Mouse (Mus musculus) heart, adult 18-20 months (tissue): ENCODE measurements around the gene 1700020D05Rik. TPM values are rescaled to one million over a fixed set of nuclear protein-coding genes. Genes with fewer than 3 reads are reported as not detected.
"Not testable (repeated sequence)": the region's sequence is repeated elsewhere in the genome, so short reads cannot be mapped to it uniquely, and the experiment has no call there.

Experiments used
- DNase-seq, 2 experiments: peaks; one replicate each; pipeline ENCODE4 v3.0.0; 2021 to 2022; ENCODE audit warnings: mixed read lengths in 1 of 2
- total RNA-seq, 2 experiments: library from RNA; stranded (reverse); gene quantifications; 2 replicates each; pipeline ENCODE4 v1.2.3; 2021

Gene 1700020D05Rik
- total RNA-seq, 2 experiments from 2014 or later, result 0.35 to 0.57 TPM

GRCm38 (mm10) chr19:5494314-5494713, 9.3 kb downstream of the 1700020D05Rik start:
- no peak for DNase-seq

DNA sequence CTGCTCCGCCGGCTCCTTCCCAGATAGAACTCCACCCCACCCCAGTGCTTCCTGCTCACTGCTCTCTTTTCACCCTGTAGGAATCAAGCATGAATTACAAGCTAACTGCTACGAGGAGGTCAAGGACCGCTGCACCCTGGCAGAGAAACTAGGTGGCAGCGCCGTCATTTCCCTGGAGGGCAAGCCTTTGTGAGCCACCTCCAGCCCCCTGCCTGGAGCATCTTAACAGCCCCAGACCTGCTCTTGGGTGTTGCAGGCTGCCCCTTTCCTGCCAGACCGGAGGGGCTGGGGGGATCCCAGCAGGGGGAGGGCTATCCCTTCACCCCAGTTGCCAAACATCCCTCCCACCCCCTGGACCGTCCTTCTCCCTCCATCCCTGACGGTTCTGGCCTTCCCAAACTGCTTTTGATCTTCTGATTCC, 10.3 kb downstream of the 1700020D05Rik start:
- not testable (repeated sequence) for DNase-seq

DNA sequence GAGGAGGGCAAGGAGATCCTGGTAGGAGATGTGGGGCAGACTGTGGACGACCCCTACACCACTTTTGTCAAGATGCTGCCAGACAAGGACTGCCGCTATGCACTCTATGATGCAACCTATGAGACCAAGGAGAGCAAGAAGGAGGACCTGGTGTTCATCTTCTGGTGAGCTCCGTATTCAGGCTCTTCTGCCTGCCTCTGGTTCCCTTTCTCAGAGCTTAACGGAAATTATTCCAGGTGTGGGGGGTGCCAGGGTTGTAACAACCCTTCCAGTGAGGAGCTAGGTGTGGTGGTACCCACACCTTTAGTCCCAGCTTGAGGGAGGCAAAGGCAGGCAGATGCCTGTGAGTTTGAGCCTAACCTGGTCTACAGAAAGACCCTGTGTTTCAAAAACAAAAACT, 10.9 kb downstream of the 1700020D05Rik start:
- DNase-seq, result no peak

DNA sequence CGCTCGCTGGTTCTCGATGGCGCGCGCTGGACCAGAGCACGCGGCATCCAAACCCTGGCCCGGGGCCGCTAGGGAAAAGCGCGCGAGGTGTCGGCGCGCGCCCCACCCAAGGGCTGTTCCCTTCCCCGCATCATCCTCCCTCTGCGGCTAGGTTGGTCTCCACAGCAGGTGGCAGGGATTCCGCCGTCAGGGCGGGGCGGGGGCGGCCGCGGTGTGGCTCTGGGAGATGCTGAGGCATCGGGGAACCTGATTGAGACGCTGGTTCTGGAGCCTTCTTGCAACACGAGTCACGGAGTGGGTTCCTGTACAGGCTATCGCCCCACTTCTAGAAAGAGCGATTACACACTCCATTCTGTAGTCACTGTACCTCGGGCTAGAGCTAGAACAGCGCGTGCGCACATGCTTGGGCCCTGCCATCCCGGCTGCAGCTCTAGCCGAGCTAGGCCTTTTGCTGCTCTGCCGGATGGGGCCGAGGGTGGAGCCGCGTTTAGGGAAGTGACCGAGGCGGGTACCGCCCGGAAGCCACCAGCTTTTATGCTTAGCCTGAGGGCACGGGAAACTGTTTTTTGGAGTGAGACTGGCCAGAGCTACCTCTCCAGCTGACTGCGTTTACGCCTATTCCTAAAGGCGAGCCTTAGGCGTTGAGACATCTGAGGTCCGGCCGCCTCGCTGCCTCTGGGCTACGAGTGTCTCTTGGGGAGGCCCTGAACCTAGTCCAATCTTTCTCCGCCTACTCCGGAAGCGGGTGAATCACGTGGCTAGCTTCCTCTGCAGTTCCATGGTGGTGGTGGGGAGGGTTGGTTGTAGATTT, 12.5 kb downstream of the 1700020D05Rik start:
- peak; percentile 94 for DNase-seq

DNA sequence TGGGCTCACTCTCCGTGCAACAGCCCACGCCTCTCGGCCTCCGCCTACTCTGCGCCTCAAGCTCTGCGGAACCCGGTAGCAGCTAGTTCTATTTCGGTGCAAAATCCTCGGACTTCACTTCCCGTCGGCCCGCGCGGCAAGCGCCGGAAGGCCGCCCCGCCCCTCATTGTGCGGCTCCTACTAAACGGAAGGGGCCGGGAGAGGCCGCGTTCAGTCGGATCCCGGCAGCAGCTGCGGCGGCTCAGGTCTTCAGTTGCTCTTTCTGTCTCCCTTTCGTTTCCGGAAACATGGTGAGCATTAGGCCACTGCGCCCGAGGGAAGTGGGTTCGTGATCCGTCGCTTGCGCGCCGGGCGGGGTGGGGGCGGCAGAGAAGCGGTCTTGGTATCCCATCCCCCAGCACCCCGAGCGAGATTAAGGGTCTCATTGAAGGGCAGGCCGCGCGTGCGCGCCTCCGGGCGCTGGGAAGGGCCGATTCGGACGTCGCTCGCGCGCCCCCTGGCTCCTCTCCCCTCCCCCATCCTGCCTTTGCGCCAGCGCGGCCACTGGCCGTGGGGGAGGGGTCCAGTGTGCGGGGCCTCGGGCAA, 13.2 kb downstream of the 1700020D05Rik start, which contains the start of gene Cfl1:
TSS of gene Cfl1 (plus strand) at position 143 of the 585 bp plus-strand sequence.
- DNase-seq, result peak; percentile 96 to 98

DNA sequence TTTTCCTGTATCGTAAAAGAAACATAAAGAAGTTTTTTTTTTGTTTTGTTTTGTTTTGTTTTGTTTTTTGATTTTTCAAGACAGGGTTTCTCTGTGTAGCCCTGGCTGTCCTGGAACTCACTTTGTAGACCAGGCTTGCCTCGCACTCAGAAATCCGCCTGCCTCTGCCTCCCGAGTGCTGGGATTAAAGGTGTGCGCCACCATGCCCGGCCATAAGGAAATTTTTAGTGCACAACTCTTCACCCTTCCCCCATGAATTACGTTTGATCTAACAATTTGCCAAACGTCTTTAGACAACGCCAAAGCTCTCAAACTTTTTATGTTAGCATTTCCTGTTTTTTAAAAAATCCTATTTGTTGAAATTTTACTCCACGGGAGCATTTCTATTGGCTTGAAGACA, 13.9 kb downstream of the 1700020D05Rik start:
- not testable (repeated sequence) for DNase-seq

DNA sequence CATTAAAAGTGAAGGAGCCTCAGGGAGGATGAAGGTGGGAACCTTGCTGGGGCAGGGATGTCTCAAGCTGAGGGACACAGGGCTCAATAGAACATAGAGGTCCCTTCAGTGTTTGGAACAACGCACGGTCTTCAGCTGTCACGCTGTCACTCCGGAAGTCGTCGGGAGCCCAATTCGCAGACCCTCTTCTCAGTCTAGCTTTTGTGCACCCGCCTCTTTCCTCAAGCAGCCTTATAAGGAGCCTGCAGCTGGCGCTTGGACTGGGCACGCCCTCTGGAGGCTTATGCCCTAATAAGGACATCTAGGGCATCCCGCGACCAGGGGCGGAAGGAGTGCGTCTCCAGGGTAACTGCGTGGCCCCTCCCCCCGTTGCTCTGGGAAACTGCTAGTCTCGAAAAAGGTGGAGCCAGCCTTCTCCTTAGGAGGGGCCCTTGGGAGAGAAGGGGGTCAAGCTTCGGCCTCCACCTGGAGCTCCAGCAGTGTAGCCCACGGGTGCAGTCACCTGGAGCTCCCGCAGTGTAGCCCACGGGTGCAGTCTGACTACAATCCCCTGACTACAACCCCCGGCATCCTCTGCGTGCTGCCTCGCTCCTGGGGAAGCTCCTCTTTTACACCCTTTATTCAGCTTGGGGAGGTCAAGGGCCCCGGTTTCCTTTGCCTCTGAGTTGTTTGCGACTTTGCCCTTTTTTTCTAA, 14.6 kb downstream of the 1700020D05Rik start:
- DNase-seq, result peak; percentile 98

DNA sequence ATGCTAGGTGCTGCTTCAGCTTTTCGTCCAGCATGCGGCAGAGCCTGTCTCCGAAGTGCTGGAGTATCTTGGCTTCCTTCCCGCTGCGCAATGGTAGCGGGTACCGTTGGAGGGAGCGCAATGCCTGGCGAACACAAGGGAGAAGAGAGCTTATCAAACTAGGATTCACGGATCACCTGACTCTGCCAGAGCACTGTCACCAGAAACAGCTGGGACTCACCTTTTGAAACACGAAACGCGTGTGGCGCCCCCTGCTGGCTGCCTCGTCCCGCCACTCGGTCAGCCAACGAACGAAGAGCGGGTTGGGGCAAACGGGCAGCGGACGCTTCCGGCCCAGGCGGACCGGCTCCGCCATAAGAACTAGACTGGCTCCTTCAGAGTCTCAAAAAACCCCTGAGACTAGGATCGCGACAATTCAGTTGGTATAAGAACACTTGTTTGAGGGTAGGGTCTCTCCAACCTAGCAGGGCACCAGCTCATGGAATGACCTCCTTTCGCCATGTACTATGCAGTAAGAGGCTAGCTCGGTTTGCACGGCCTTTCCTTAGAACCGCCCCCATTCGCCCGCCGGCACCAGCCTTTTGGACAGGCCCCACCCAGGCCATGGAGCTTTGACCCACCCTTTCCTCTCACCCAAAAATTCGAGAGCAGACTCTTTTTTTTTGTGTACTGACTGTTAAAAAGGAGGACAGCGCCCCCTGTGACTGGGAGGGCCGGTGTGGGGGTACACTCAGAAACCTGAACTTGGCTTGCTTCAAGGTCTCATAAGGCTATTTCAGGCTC, 15.6 kb downstream of the 1700020D05Rik start, which contains the start of gene Mus81:
TSS of gene Mus81 (minus strand) at position 635 of the 783 bp plus-strand sequence.
- DNase-seq, result peak; percentile 98 to 99

DNA sequence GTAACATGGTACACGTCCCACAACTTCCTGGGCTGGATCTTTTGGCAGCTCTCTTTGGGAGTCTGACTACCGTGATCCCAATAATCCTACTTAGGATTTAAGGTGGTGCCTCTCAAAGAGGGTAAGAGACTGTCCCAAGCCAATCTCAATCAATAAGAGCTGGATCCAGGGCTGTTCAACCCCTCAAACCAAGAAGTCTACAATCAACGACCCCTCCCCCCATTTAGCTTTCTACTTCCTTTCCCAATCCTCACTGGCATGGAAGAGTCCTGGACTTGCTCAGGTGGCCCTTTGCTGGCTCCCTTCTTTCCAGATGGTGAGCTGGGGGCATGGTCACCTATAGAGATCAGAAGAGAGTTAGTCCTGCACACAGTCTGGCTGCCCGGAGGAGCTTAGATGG, 16.8 kb downstream of the 1700020D05Rik start:
- no peak for DNase-seq

GRCm38 (mm10) chr19:5486286-5486685, 17.3 kb downstream of the 1700020D05Rik start:
- DNase-seq, result no peak

DNA sequence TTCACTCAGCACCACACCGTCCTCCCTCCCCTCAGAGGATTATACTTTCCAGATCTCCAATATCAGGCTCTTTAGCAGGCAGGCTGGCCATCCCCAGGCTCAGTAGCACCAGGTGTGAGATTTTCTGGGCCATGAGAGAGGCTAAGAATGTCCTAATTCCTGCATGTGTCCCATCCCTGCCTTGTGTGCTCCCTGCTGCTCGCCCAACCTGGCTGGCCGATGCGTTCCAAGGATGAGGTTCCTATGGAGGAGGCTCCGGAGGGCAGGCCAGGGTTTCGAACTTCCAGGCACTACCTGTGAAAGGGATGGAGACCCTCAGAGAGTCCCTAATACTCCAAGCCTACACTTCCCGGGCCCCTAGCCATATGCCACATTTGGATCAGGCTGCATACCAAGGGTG, 17.8 kb downstream of the 1700020D05Rik start:
- DNase-seq, result no peak

DNA sequence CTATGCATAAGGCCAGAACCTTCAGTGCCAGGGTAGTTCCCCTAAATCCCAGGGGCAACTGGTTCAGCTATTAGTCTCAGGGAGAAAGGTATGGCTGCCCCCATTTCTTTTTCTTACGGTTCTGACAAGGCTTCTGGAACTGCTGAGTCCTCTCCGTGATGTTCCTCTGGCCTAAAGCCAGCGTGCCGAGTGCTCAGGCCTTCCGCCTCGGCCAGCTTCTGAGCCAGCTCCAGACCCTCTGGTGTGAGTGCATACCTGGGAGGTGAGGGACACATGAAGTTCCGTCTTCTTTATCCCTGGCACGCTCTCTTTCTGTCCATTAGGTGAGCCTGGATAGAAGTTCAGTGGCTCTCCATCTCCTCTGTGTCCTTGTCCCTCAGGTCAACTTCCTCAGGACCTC, 18.2 kb downstream of the 1700020D05Rik start:
- no peak for DNase-seq

DNA sequence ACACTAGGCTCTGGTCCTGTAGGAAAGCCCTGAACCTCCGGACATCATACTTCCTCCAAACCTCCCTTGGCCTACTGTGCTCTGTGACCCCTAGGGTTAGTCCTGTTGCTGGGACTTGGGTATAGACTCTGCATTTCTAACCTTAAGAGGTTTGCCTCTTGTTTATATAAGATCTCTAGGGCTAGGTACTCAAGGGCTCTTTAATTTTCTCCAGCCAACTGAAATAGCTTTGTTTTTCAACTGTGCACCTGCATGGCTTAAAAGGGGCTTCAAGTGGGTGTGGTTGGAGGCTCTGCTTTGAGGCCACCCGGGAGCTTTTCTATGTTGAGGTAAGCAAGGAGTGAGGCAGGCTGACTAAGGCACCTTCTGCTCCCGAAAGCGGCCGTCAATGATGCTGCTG, 19.1 kb downstream of the 1700020D05Rik start:
- no peak for DNase-seq

GRCm38 (mm10) chr19:5483386-5484359, 19.9 kb downstream of the 1700020D05Rik start:
- no peak for DNase-seq

- no peak for DNase-seq
These were observed 22.2 kb downstream of the 1700020D05Rik start for GRCm38 (mm10) chr19:5481398-5481797.

GRCm38 (mm10) chr19:5480016-5480415, 23.6 kb downstream of the 1700020D05Rik start:
- DNase-seq, result no peak

- DNase-seq, result no peak
These were observed 25.8 kb downstream of the 1700020D05Rik start for GRCm38 (mm10) chr19:5477668-5478300.

DNA sequence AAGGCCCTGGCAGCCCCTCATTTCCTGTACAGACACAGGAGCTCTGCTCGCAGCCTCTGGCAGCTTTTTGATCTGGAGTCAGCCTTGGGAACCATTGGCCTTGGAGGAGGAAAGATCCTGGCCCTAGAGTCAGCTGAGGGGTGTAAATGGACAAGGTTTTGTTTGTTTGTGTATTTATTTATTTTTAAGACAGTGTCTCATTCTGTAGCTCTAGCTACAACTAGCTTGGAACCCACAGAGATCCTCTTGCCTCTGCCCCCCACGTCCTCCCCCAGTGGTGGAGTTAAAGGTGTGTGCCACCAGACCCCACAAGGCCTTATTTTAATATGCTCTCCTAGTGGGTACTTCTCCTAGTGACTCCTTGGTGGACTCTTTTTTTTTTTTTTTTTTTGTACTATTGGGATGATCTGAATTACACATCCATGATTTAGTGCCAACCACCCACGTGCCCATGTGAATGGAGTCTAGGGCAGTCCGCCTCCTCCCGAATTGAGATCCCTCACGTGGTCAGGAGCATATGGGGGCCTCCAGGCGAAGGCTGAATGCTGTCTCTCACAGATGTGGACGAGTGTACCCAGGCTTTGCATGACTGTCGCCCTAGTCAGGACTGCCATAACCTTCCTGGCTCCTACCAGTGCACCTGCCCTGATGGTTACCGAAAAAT, 26.5 kb downstream of the 1700020D05Rik start:
- no peak for DNase-seq

DNA sequence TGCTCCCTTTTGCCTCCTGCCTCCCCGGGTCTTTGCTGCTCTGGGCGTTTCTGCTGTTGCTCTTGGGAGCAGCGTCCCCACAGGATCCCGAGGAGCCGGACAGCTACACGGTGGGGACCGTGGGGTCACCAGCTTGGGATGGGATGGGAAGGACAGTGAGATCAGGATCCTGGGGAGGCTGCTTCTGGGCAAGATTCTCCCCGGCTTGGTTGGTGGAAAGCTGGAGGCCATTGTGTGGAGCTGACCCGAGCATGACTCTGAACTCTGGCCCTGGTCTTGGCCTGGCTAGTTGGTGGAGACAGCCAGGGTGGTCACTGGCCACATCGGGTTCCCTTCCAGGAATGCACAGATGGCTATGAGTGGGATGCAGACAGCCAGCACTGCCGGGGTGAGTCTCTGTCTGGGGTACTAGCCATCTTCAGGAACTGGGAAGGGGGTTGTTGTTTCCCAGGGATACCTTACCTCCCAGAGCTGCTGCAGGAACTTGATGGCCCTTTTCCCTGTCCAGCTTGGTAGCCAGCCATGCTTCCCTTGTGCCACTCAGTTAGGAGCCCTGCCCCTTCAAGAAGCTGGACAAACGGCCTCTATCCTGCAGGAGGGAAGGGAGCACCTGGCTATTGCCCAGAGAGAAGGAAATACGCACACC, 28.4 kb downstream of the 1700020D05Rik start:
- DNase-seq, result peak in 1 of 2 experiments; percentile 43
